Mouse (Mus musculus): ENCODE results near the gene Ntrk2.

Gene Ntrk2

DNA sequence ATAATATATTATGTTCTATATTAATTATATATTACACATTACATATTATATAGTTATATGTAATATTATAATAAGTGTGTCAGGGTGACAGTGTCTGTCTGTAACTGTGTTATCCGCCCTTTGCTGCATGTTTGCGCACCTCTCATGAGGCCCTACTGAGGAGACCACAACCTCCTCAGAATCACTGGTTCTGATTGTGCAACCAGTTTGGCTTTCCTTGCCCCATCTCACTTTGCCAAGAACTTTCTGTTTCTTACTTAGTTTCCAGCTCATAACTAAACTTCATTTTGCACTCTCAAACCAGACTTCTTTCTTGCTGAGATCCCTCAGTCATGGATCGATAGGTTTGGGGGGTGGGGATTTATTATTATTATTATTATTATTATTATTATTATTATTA, 120.8 kb downstream of the Ntrk2 start:
- CTCF ChIA-PET: no interaction called here

- CTCF ChIA-PET: no interaction called here
Measured at GRCm38 (mm10) chr13:58927656-58928226, 121.4 kb downstream of the Ntrk2 start.

- CTCF ChIA-PET: no interaction called here
Measured at GRCm38 (mm10) chr13:58928668-58929436, 122.5 kb downstream of the Ntrk2 start.

DNA sequence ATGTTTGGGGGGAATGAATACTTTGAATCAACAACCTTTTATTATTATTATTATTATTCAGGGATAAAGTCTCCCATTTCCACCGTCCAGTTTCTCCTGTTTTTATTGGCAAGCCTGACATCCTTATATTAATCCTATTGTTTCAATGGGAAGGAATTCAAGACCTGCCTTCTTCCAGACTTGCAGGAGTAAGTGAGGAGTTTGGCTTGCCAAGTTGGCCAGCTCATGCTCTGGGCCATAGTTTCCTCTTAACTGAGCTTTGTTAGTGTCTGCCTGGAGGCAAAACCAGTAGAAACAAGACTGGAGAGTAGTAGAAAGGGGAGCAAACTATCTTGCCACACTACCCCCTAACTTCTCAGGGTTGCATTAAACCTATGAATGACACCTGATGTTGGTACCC, 123.8 kb downstream of the Ntrk2 start:
- CTCF ChIA-PET: no interaction called here

GRCm38 (mm10) chr13:58933126-58933525, 126.8 kb downstream of the Ntrk2 start:
- CTCF ChIA-PET: interaction anchor here (0.7 kb wide), 1 partner anchor 33 kb away, joined by 3 read pairs; no protein-coding TSS in a partner anchor

- CTCF ChIA-PET: no interaction called here
Measured at GRCm38 (mm10) chr13:58934576-58935110, 128.3 kb downstream of the Ntrk2 start.

DNA sequence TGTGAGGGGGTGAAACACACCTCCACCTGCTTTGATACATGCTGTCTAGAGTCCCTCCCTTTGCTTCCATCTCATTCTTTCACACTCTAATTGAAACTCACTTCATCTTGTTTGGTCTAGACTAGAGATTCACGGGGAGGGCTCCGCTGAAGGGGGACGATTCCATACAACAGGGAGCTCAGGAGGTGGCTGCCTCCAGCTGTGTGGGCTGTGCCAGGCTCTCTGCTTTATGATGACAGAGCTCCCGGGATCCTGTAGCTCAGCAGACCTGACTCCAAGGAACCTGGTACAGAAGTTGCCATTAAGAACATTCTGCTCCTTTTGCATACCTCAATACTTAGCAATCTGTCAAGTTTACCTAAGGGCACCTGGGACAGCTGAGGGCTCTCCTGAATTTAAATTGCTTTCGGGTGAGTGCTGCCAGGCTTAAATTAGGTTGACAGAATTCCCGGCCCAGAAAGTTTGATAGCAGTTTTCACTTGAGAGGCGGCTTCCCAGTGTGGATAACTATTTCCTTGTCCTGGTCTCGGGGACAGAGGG, 129.7 kb downstream of the Ntrk2 start:
- CTCF ChIA-PET: no interaction called here

DNA sequence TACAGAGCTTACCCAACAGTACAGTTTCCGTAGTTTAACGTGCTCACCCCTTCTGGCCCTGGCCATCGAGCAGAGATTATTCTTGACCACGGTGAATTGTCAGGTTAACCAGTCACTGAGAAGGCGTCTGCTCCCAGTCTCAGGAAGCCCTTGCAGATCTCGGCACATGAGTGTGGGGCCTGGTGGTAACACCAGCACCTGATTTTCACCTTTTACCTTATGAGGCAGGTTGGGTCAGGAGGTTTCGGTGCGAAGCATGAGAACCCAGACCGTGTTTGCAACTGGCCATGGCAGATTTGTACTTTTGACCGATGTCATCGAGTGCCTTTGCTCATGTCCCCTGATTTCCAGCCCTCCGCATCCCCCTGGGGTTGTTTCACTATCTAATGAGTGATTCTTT, 131.5 kb downstream of the Ntrk2 start:
- CTCF ChIA-PET: no interaction called here

- CTCF ChIA-PET: no interaction called here
Measured at GRCm38 (mm10) chr13:58938464-58938863, 132.1 kb downstream of the Ntrk2 start.

DNA sequence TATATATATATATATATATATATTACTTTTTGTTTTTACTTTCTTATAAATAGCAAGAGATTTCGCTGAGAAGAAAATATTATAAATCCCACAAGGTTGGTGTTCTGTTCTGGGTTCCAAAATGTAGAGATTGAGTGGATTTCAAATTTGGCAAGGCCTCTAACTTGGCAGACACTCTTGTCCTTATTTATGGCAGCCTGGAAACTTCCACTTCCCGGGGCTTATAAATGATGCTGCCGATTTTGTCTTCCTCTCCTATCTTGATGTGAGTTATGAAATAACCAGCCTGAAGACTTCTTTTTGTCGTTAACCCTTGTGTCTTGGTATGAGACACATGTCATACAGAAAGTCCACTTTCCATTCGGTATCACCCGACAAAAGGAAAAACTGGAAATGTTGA, 133.8 kb downstream of the Ntrk2 start:
- CTCF ChIA-PET: no interaction called here

- CTCF ChIA-PET: no interaction called here
Measured at GRCm38 (mm10) chr13:58940798-58941197, 134.4 kb downstream of the Ntrk2 start.

- CTCF ChIA-PET: no interaction called here
Measured at GRCm38 (mm10) chr13:58945781-58946180, 139.4 kb downstream of the Ntrk2 start.

DNA sequence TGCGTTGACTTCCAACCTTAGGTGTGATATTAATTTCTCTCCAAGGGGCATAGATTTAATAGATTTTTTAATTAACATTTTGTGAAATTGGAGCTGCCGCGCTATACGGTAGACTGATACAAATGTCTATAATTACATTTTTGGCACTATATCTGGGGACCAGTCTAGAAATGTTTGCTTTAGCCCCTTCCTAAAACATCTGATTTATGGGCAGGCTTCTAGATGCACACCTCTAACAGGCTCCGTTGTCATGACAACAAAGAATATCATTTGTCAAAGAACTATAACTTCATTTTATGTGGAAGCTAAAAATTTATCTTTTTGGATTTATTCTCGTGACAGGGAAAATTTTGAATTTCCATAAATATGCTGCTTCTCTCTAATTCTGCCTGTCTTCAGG, 140.2 kb downstream of the Ntrk2 start:
- CTCF ChIA-PET: no interaction called here

- CTCF ChIA-PET: no interaction called here
Measured at GRCm38 (mm10) chr13:58947056-58947455, 140.7 kb downstream of the Ntrk2 start.

DNA sequence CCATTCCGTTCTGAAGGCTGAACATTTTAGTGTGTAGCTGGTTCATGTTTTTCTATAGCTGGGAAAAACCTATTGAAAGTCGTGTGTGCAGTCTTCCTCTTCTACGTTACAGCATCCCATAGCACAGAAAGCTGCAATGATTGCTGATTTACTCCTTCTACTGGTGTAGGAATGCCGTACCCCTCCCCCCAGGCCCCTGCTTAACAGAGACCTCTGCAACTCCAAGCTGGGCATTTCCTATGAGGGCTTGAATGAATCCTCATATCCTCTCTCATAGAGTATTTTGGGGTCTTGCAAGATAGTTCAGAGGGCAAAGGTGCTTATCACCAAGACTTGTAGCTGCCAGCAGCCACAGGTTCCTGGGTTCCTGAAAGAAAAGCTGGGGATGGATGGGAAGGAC, 148.0 kb downstream of the Ntrk2 start:
- CTCF ChIA-PET: no interaction called here

GRCm38 (mm10) chr13:58954764-58955163, 148.4 kb downstream of the Ntrk2 start:
- CTCF ChIA-PET: no interaction called here

- CTCF ChIA-PET: no interaction called here
Measured at GRCm38 (mm10) chr13:58955237-58955777, 148.9 kb downstream of the Ntrk2 start.

DNA sequence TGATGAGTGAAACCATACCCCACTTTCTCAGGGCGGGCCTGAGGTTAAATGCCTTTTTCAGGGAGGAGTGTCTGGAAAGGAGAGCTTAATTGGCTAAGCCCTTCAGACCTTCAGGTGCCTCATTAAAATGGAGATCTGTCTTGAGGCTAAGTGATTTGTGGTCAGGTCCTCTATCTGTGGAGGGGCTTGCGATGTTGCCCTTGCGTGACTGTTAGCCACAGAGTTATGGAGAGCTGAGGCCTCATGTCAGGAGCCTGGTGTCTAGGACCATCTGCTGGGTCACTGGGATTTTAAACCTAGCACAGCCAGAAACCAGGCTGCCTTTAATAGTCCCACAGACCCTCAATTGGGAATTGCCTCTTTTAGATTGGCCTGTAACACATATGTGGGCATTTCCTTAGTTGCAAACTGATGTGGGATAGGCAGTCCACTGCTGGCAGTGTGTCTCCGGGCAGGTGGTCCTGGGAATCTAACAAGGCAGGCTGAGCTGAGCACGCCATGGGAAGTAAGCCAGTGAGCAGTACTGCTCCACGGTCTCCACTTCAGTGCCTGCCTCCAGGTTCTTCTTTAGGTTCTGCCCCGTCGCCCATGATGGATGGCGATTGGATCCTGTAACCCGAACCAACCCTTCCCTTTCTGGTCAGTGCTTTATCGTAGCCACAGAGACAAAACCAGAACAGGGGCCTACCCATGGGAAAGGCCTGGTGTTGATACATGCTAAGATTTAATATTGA, 152.0 kb downstream of the Ntrk2 start:
- CTCF ChIA-PET: no interaction called here

- CTCF ChIA-PET: no interaction called here
Measured at GRCm38 (mm10) chr13:58960321-58960720, 154.0 kb downstream of the Ntrk2 start.

DNA sequence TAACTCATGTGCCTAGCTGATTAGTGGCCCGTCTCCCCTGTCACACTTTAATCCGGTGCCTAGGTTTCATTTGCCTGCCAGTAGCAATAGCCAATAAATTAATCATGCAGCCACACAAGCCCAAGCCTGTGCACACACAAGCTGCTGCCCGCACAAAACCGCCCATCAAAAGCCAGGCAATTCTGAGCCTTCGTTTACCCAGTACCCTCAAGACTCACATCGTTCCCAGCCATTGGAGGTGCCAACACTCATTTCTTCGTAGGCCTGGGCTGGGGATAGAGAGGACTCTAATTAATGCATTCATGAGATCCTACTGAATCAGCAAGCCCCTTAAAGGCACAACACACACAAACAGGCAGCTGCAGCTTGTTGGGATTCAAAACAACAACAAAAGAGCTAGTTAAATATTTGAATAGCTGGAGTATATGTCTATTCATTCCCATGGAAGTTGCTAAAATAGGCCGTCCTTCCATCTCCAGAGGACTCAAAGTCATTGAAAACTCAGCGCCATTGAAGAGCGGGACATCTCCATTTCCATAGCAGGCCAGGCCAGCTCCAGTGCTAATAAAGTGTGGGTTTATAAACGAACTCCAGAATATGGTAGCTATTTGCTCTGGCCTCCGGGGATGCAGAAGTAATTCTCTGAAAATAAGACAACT, 158.5 kb downstream of the Ntrk2 start:
- CTCF ChIA-PET: no interaction called here

DNA sequence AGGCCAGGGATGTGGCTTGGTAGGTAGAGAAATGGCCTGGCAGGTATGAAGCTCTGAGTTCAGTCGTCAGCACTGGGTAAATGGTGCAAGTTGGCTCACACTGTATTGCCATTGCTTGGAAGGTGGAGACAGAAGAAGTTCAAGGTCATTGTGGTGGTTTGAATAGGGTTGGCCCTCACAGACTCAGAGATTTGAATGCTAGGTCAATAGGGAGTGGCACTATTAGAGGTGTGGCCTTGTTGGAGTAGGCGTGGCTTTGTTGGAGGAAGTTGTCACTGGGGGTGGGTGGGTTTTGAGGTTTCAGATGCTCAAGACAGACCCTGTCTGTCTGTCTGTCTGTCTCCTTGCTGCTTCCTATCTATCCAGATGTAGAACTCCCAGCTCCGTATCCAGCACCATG, 159.5 kb downstream of the Ntrk2 start:
- CTCF ChIA-PET: interaction anchor here (0.6 kb wide), 1 partner anchor 33 kb away, joined by 3 read pairs; no protein-coding TSS in a partner anchor

- CTCF ChIA-PET: interaction anchor here (0.6 kb wide), 1 partner anchor 34 kb away, joined by 3 read pairs; no protein-coding TSS in a partner anchor
Measured at GRCm38 (mm10) chr13:58966466-58966865, 160.1 kb downstream of the Ntrk2 start.

All from spleen, embryonic (tissue).